Mouse (Mus musculus): ENCODE data around the gene Lcn10. TPM values are rescaled to one million over a fixed set of nuclear protein-coding genes. Genes with fewer than 3 reads are reported as not detected.
"Not testable (repeated sequence)": the region's sequence is repeated elsewhere in the genome, so short reads cannot be mapped to it uniquely, and the experiment has no call there.

Gene Lcn10
- total RNA-seq, 4 experiments from 2014 or later, result not detected

DNA sequence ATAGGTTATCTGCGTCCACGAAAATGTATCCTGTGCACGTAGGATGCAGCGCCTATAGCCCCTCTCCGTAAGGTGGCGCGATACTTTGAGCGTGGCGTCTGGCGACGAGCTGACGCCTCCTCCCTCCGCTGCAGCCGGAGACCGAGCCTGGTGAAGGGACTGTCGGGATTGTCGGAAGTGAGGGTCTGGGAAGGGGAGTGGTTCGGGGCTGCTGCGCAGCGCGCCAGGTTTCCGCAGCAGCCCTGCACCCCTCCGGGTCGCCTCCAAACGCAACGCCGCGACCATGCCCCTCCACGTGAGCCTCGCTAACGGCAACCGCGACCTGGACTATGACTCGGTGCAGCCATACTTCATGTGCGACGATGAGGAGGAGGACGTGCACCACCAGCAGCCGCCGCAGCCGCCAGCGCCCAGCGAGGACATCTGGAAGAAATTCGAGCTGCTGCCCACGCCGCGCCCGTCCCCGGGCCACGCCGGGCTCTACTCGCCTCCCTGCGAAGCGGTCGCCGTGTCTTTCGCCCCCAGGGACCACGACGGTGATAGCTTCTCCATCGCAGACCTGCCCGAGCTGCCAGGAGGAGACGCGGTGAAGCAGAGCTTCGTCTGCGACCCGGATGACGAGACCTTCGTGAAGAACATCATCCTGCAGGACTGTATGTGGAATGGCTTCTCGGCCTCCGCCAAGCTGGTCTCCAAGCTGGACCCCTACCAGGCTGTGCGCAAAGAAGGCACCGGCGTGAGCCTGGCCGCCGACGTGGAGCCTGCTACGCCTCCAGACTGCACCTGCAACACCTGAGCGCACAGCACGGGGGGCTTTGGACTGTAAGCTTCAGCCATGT lies 24.3 kb downstream of the Lcn10 start, which contains the start of gene Bmyc:
Gene Bmyc (plus strand): TSS at position 97 of the 839 bp plus-strand sequence.
- DNase-seq, result peak; percentile 75

DNA sequence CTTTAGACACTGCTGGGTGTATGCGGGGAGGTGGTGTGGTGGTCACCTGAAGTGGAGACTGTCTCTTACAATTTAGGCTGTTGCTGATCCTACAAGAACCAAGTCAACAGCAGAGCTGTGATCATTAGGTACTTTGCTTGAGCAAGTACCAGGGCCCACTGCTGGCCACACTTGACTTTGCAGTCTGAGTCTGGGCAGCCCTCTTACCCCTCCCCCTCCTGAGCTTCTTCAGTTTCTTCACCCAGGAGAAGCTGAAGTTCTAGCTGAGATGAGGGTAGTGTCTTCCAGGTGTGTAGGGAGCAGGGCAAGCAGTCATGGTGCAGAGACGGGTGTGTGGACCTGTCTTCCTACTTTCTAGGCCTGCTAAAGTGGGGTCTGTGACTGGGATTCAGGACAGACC lies 25.6 kb downstream of the Lcn10 start:
- no peak for DNase-seq

DNA sequence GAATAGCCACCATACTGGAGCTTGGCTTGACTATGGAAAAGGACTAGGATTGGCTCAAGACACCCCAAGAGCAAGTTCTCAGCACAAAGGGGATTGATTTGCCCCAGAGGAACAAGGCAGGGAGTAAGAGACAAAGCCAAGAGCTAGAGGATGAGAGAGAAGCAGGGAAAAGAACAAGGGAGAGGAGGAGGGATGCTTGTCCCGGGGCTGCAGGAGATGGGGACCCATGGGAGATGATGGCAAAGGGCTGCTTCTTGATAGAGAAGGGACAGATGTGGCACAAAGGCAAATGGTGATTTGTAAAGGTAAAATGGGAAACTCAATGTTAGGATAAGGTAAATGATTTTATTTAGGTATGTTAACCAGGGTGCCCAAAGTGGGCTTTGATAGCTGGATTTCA lies 26.5 kb downstream of the Lcn10 start:
- DNase-seq, result not testable (repeated sequence)

DNA sequence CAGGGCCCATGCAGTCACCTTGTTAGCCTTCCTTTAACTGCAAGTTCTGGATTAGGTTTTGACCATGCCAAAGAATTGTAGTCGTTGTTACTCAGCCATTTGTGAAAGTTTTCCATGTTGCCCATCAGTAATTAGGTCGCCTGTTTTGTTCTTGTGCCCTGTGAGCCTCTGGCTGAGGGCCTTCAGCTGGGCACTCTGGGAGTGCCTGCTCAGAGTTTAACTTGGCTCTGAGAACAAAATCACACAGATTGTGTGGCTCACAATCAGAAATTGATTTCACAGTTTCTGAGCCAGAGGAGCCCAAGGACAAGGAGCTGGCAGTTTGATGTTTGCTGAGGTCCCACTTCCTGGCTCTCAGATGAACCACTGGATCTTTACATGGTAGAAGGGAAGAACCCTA lies 27.3 kb downstream of the Lcn10 start:
- DNase-seq, result not testable (repeated sequence)

DNA sequence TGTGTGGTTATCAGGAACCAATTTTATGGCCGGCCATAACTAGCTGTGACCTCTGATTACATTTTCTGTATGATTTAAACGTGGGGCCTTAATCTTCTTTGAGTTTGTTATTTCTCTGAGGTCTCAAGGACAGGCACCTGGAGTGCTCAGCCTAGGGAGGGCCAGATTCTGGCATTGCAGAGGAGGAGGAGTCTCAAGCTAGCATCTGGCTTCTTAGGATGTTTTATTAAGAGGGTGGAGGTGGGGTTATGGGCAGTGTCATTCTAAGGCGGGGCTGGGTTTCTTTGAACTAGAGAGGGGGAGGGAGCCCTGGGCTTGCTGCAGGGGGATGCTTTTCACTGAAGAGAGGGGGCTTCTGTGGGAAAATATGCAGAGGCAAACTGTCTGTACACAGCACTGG lies 29.1 kb downstream of the Lcn10 start:
- DNase-seq, result not testable (repeated sequence)

DNA sequence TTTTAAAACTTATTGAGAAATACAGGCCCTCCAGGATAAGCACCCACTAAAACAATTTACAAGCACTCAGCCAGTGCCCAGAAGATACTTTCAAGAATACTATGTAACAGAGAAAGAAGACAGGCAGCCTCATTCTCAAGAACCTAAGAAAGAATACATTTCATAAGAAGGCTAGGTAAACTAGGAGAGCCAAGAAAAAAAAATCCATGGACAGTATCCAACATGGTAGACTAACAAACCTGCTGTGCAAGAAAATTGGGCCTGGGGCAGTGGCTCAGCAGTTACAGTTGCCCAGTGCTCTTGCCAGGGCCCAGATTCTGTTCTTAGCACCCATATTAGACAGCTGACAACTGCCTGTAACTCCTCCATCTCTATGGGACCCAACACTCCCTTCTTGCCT lies 34.7 kb downstream of the Lcn10 start:
- no peak for DNase-seq

DNA sequence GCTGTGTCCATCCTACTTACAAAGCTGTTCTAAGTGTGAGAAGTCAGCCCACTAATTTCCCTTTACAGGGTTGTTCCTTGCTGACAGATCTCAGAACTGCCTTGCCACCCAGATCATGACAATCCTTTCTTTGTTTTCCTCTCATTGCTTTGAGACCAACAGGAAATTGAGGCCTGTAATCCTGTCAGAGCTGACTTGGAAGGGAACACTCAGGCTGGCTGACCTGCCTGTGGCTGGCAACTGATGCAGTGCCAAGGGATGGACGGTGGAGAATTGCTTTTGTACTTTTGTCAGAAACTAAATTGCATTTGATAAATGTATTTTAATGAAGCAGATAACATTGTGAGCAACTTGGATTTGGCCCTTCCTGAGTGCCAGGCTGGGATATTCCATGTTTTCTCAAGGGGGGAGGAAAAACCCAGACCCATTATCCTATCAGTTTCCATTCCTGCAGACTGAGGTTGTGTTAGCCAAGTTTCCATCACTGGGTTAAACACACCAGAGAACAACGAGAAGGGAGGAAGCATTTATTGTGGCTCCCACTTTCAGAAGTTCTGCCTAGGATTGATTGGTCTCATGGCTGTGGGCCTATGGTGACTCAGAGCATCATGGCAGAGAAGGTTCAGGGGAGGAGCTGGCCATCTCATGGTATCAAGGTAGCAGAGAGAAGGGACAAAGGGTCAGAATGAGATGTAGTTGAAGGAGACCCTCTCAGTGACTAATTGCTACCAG lies 50.8 kb downstream of the Lcn10 start:
- no peak for DNase-seq

Other genes with a start within 250 kb of the Lcn10 start
- not detected for gene Clic3, start 225.9 kb upstream of the Lcn10 start, total RNA-seq (2022)
- gene Paxx, start 221.6 kb upstream of the Lcn10 start, total RNA-seq (2022), result 10 to 100 TPM; 32.4 to 68.2 (median 43.4) TPM
- gene Ptgds, start 212.7 kb upstream of the Lcn10 start, total RNA-seq (2022), result 10 to 100 TPM in 1 of 4 experiments, 1 to 10 TPM in 3; 3.2 to 10.5 (median 4.4) TPM
- gene Lcn12, start 188.8 kb upstream of the Lcn10 start, total RNA-seq (2022), result not detected
- gene Fbxw5, start 182.0 kb upstream of the Lcn10 start, total RNA-seq (2022), result 100 to 1,000 TPM in 3 of 4 experiments, 10 to 100 TPM in 1; 82.5 to 114 (median 107) TPM
- 1 to 10 TPM in 3 of 4 experiments, under 1 TPM in 1; 0.70 to 2.3 (median 1.6) TPM for gene C8g, start 181.0 kb upstream of the Lcn10 start, total RNA-seq (2022)
- gene Traf2, start 135.8 kb upstream of the Lcn10 start, total RNA-seq (2022), result 10 to 100 TPM; 22.6 to 35.3 (median 30.6) TPM
- gene Edf1, start 124.9 kb upstream of the Lcn10 start, total RNA-seq (2022), result 100 to 1,000 TPM; 149 to 331 (median 215) TPM
- 10 to 100 TPM in 1 of 4 experiments, 1 to 10 TPM in 3; 1.4 to 11.0 (median 4.0) TPM for gene Mamdc4, start 107.9 kb upstream of the Lcn10 start, total RNA-seq (2022)
- 10 to 100 TPM; 61.3 to 76.9 (median 66.1) TPM for gene Phpt1, start 107.5 kb upstream of the Lcn10 start, total RNA-seq (2022)
- 1 to 10 TPM; 1.6 to 4.8 (median 3.8) TPM for gene Ajm1, start 101.0 kb upstream of the Lcn10 start, total RNA-seq (2022)
- gene Rabl6, start 74.2 kb upstream of the Lcn10 start, total RNA-seq (2022), result 100 to 1,000 TPM; 121 to 178 (median 137) TPM
- not detected for gene Ccdc183, start 65.0 kb upstream of the Lcn10 start, total RNA-seq (2022)
- gene Tmem141, start 60.7 kb upstream of the Lcn10 start, total RNA-seq (2022), result 10 to 100 TPM; 18.0 to 47.8 (median 27.3) TPM
- gene Fcna, start 54.7 kb upstream of the Lcn10 start, total RNA-seq (2022), result 1 to 10 TPM; 4.7 to 7.0 (median 5.5) TPM
- gene Lcn8, start 29.6 kb upstream of the Lcn10 start, total RNA-seq (2022), result not detected
- gene Lcn5, start 24.8 kb upstream of the Lcn10 start, total RNA-seq (2022), result not detected
- not detected for gene Lcn6, start 5.9 kb upstream of the Lcn10 start, total RNA-seq (2022)
- 10 to 100 TPM in 1 of 4 experiments, 1 to 10 TPM in 1, not detected in 2; 3.1 to 30.1 TPM for gene Obp2a, start 17.3 kb downstream of the Lcn10 start, total RNA-seq (2022)
- 10 to 100 TPM; 29.9 to 69.4 (median 39.2) TPM for gene Bmyc, start 24.0 kb downstream of the Lcn10 start, total RNA-seq (2022)
- gene Obp2b, start 54.3 kb downstream of the Lcn10 start, total RNA-seq (2022), result not detected
- not detected for gene Lcn3, start 82.8 kb downstream of the Lcn10 start, total RNA-seq (2022)
- gene Lcn11, start 94.3 kb downstream of the Lcn10 start, total RNA-seq (2022), result not detected
- not detected for gene Gm13539, start 99.5 kb downstream of the Lcn10 start, total RNA-seq (2022)
- not detected for gene Glt6d1, start 133.1 kb downstream of the Lcn10 start, total RNA-seq (2022)
- gene Lcn9, start 140.4 kb downstream of the Lcn10 start, total RNA-seq (2022), result not detected
- gene Sohlh1, start 164.5 kb downstream of the Lcn10 start, total RNA-seq (2022), result not detected
- 10 to 100 TPM in 2 of 4 experiments, 1 to 10 TPM in 2; 1.8 to 12.1 (median 8.0) TPM for gene Kcnt1, start 181.0 kb downstream of the Lcn10 start, total RNA-seq (2022)